Mouse (Mus musculus) embryonic stem cell, embryonic (primary cell): ENCODE results near the gene Hes5.

ENCODE experiments used
- CTCF ChIA-PET, 4 experiments: fragments of 300-600 bp in 2 of 4; fragments of 350-600 bp in 2 of 4; sonication (Branson Sonifier 250); formaldehyde crosslinking; loops; one replicate each; lab custom pipeline; 2022; ENCODE audit warnings: inconsistent platforms in 2 of 4; lab: Charles Lee
- POLR2A ChIA-PET, 4 experiments: fragments of 300-600 bp in 2 of 4; fragments of 350-600 bp in 2 of 4; sonication (Branson Sonifier 250); formaldehyde crosslinking; loops; one replicate each; lab custom pipeline; 2022; ENCODE audit warnings: antibody characterized with exemption in 4 of 4, inconsistent platforms in 1 of 4; lab: Charles Lee

Hes5 gene

GRCm38 (mm10) chr4:154974163-154974611, 13.5 kb downstream of the Hes5 start:
- ChIA-PET POLR2A (interaction anchor here in 3 of 4 experiments (0.8 to 7.7 kb wide), 12 partner anchors 8 to 96 kb away, joined by 3 to 56 read pairs (median 4); partner anchors contain the start of genes Hes5 (in 2 of the 3), Pank4 (in 2 of the 3) and Pex10 (in 2 of the 3)), CTCF (interaction anchor here in 3 of 4 experiments (0.8 to 1.6 kb wide), 8 partner anchors 9 to 275 kb away, joined by 3 to 6 read pairs (median 4); partner anchors contain the start of gene Faap20 (in 1 of the 3))

GRCm38 (mm10) chr4:154980110-154980509, 19.4 kb downstream of the Hes5 start:
- ChIA-PET POLR2A (interaction anchor here in 2 of 4 experiments (1.0 to 3.1 kb wide), 8 partner anchors 10 to 87 kb away, joined by 3 to 10 read pairs (median 4); partner anchors contain the start of gene Pex10 (in 1 of the 2)), CTCF (interaction anchor here in 2 of 4 experiments (0.7 to 1.7 kb wide), 5 partner anchors 12 to 86 kb away, joined by 3 to 8 read pairs (median 7); partner anchors contain the start of gene Hes5 (in 1 of the 2))

- ChIA-PET POLR2A (interaction anchor here in 2 of 4 experiments (1.2 to 3.1 kb wide), 5 partner anchors 14 to 86 kb away, joined by 3 to 10 read pairs (median 5); partner anchors contain the start of gene Pex10 (in 1 of the 2)), CTCF (interaction anchor here in 3 of 4 experiments (0.5 to 2.3 kb wide), 10 partner anchors 8 to 183 kb away, joined by 3 to 14 read pairs (median 4); partner anchors contain the start of gene Pex10 (in 2 of the 3))
Measured at GRCm38 (mm10) chr4:154981076-154981475, 20.4 kb downstream of the Hes5 start.

- ChIA-PET CTCF (interaction anchor here in 3 of 4 experiments (0.5 to 2.9 kb wide), 13 partner anchors 9 to 182 kb away, joined by 3 to 14 read pairs (median 5); partner anchors contain the start of genes Pex10 (in 2 of the 3) and Pank4 (in 1 of the 3)), POLR2A (interaction anchor here in 2 of 4 experiments (1.2 to 5.0 kb wide), 6 partner anchors 9 to 85 kb away, joined by 3 to 41 read pairs (median 6); partner anchors contain the start of gene Pex10 (in 1 of the 2))
Measured at GRCm38 (mm10) chr4:154981530-154981929, 20.8 kb downstream of the Hes5 start.

- POLR2A ChIA-PET, result interaction anchor here in 3 of 4 experiments (0.6 to 5.3 kb wide), 15 partner anchors 8 to 196 kb away, joined by 3 to 41 read pairs (median 5); partner anchors contain the start of genes Hes5 (in 1 of the 3), Morn1 (in 1 of the 3), Pank4 (in 1 of the 3) and Pex10 (in 1 of the 3)
- CTCF ChIA-PET, result interaction anchor here (0.6 to 2.9 kb wide), 16 partner anchors 10 to 266 kb away, joined by 3 to 14 read pairs (median 5); partner anchors contain the start of genes Pex10 (in 2 of the 4), Faap20 (in 1 of the 4) and Pank4 (in 1 of the 4)
Measured at GRCm38 (mm10) chr4:154982247-154983120, 21.8 kb downstream of the Hes5 start.

GRCm38 (mm10) chr4:154983767-154984166, 23.0 kb downstream of the Hes5 start:
- ChIA-PET CTCF (interaction anchor here in 3 of 4 experiments (0.8 to 2.9 kb wide), 15 partner anchors 9 to 265 kb away, joined by 3 to 9 read pairs (median 5); partner anchors contain the start of genes Faap20 (in 2 of the 3) and Pex10 (in 1 of the 3)), POLR2A (interaction anchor here in 3 of 4 experiments (0.7 to 5.3 kb wide), 17 partner anchors 8 to 239 kb away, joined by 3 to 41 read pairs (median 4); partner anchors contain the start of genes Pank4 (in 1 of the 3), Pex10 (in 1 of the 3) and Ski (in 1 of the 3))

- POLR2A ChIA-PET, result interaction anchor here in 3 of 4 experiments (0.6 to 5.3 kb wide), 12 partner anchors 10 to 146 kb away, joined by 3 to 41 read pairs (median 4); partner anchors contain the start of genes Pank4 (in 1 of the 3) and Pex10 (in 1 of the 3)
- CTCF ChIA-PET, result interaction anchor here (0.5 to 2.4 kb wide), 63 partner anchors 8 to 818 kb away, joined by 3 to 14 read pairs (median 4); partner anchors contain the start of genes Pex10 (in 3 of the 4), Hes5 (in 2 of the 4), Fam213b (in 1 of the 4) and Pank4 (in 1 of the 4)
Measured at GRCm38 (mm10) chr4:154985151-154985777, 24.5 kb downstream of the Hes5 start.

GRCm38 (mm10) chr4:154986096-154986495, 25.4 kb downstream of the Hes5 start:
- CTCF ChIA-PET, result interaction anchor here (0.6 to 2.4 kb wide), 59 partner anchors 9 to 319 kb away, joined by 3 to 14 read pairs (median 4); partner anchors contain the start of genes Hes5 (in 2 of the 4), Pex10 (in 2 of the 4), Fam213b (in 1 of the 4) and Pank4 (in 1 of the 4)
- POLR2A ChIA-PET, result interaction anchor here in 3 of 4 experiments (0.6 to 5.3 kb wide), 10 partner anchors 12 to 147 kb away, joined by 3 to 41 read pairs (median 4); partner anchors contain the start of genes Pank4 (in 1 of the 3) and Pex10 (in 1 of the 3)

GRCm38 (mm10) chr4:154986750-154987149, 26.0 kb downstream of the Hes5 start:
- CTCF ChIA-PET, result interaction anchor here (1.0 to 2.3 kb wide), 19 partner anchors 8 to 85 kb away, joined by 3 to 13 read pairs (median 6); partner anchors contain the start of genes Hes5 (in 1 of the 4), Pank4 (in 1 of the 4) and Pex10 (in 1 of the 4)
- POLR2A ChIA-PET, result interaction anchor here in 2 of 4 experiments (1.5 to 5.3 kb wide), 5 partner anchors 13 to 80 kb away, joined by 3 to 41 read pairs (median 23); partner anchors contain the start of genes Pank4 (in 1 of the 2) and Pex10 (in 1 of the 2)

- POLR2A ChIA-PET, result interaction anchor here (0.6 to 1.3 kb wide), 6 partner anchors 11 to 336 kb away, joined by 3 to 4 read pairs (median 3); no protein-coding TSS in a partner anchor
- CTCF ChIA-PET, result interaction anchor here (0.6 to 3.4 kb wide), 8 partner anchors 9 to 313 kb away, joined by 3 to 13 read pairs (median 3); no protein-coding TSS in a partner anchor
Measured at GRCm38 (mm10) chr4:154994876-154995275, 34.2 kb downstream of the Hes5 start.

- CTCF ChIA-PET, result interaction anchor here (0.5 to 3.4 kb wide), 10 partner anchors 11 to 139 kb away, joined by 3 to 13 read pairs (median 6); no protein-coding TSS in a partner anchor
- POLR2A ChIA-PET, result interaction anchor here in 1 of 4 experiments (1.2 kb wide), 1 partner anchor 18 kb away, joined by 3 read pairs; no protein-coding TSS in a partner anchor
Measured at GRCm38 (mm10) chr4:154996572-154997154, 35.9 kb downstream of the Hes5 start.

GRCm38 (mm10) chr4:154999379-154999778, 38.7 kb downstream of the Hes5 start:
- ChIA-PET POLR2A (no interaction called here), CTCF (interaction anchor here in 2 of 4 experiments (0.6 to 1.4 kb wide), 3 partner anchors 14 kb away, joined by 3 to 5 read pairs (median 4); no protein-coding TSS in a partner anchor)

- ChIA-PET POLR2A (interaction anchor here in 2 of 4 experiments (0.9 to 1.1 kb wide), 3 partner anchors 11 to 47 kb away, joined by 3 read pairs; no protein-coding TSS in a partner anchor), CTCF (interaction anchor here in 2 of 4 experiments (0.6 to 2.4 kb wide), 3 partner anchors 19 to 52 kb away, joined by 3 to 6 read pairs (median 3); no protein-coding TSS in a partner anchor)
Measured at GRCm38 (mm10) chr4:155005278-155005677, 44.6 kb downstream of the Hes5 start.

GRCm38 (mm10) chr4:155006296-155006695, 45.6 kb downstream of the Hes5 start:
- CTCF ChIA-PET, result interaction anchor here in 2 of 4 experiments (0.6 to 1.2 kb wide), 2 partner anchors 9 to 174 kb away, joined by 3 read pairs; no protein-coding TSS in a partner anchor
- POLR2A ChIA-PET, result interaction anchor here in 1 of 4 experiments (0.9 kb wide), 1 partner anchor 12 kb away, joined by 3 read pairs; no protein-coding TSS in a partner anchor

GRCm38 (mm10) chr4:155007641-155008040, 46.9 kb downstream of the Hes5 start:
- POLR2A ChIA-PET, result no interaction called here
- CTCF ChIA-PET, result interaction anchor here in 3 of 4 experiments (0.6 to 1.6 kb wide), 4 partner anchors 22 to 511 kb away, joined by 4 to 7 read pairs (median 4); no protein-coding TSS in a partner anchor
